Mouse (Mus musculus): Measurements from ENCODE around the gene Ptgr2. TPM values are rescaled to one million over a fixed set of nuclear protein-coding genes. Genes with fewer than 3 reads are reported as not detected.
A peak's percentile ranks its signal among the peaks of the same experiment; 100 is the strongest.

Ptgr2 gene
- polyA plus RNA-seq, 1 experiment from 2014 or later = 13.0 TPM

DNA sequence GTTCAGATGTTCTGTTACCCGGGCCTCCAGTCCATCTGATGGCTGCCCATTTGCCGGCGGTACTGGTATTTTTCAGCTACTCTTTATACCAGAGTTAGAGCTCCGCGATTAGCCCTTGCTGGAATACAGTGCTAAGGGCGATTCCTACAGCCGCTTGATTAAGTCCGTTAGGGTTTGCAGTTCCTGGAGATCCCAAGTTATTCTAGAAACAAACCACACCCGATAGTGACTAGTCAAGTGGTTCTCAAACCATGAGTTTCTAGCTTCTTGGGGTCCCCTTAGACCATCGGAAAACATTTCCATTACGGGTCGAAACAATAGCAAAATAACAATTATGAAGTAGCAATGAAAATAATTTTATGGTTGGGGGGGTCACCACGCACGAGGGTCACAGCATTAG lies 641 bp upstream of the Ptgr2 start:
- Histone ChIP-seq H3K4me2 (ENCODE audit: low read length) (peak overlapping the region; percentile 68), H3K27me3 (replicated peaks; ENCODE audit: control insufficient read depth, insufficient read depth, low read length) (no peaks in the 10 kb centered on the region), H3K27ac (ENCODE audit: low read depth, low read length) (no peak overlapping the region), H3K36me3 (ENCODE audit: control insufficient read depth, insufficient read depth, low read length) (no peaks in the 10 kb centered on the region), H3K9me3 (replicated peaks; ENCODE audit: control insufficient read depth, low read length) (no peaks in the 10 kb centered on the region), H3K9ac (ENCODE audit: low read length) (no peak overlapping the region; the same call in 1 of the 2 replicates), H3K4me1 (ENCODE audit: control insufficient read depth, insufficient read depth, low read length) (peaks cover 9% of the 10 kb centered on the region), H3K4me3 (ENCODE audit: low read depth, low read length) (no peak overlapping the region)
- DNase-seq (ENCODE audit: low spot score) = no peak
- 78% methylated on average over 14 of the region's 14 CpGs for WGBS
- ATAC-seq = no peak

DNA sequence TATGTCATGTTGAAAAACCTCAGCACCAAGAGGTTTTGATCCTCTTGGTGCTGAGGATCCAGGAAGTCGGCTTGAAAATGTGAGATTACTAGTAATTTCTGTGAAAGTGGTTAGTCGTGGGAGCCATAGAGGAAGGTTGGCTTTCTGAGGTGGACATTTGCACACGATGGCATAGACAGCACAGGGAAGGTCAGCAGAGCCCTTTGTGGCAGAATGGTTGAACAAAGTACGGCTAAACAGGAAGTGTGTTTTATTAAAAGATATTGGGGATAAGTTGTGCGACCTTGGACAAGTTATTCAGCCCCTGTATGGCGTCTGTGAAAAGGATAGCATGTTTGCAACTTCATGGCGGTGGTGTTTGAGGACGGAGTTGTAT lies 549 bp downstream of the Ptgr2 start:
- Histone ChIP-seq H3K9me3 (replicated peaks; ENCODE audit: control insufficient read depth, low read length) (no peaks in the 10 kb centered on the region), H3K27ac (ENCODE audit: low read depth, low read length) (no peak overlapping the region), H3K4me1 (ENCODE audit: control insufficient read depth, insufficient read depth, low read length) (peaks cover 9% of the 10 kb centered on the region), H3K4me2 (ENCODE audit: low read length) (peak overlapping the region; percentile 68), H3K9ac (ENCODE audit: low read length) (peak overlapping the region; percentile 55), H3K27me3 (replicated peaks; ENCODE audit: control insufficient read depth, insufficient read depth, low read length) (no peaks in the 10 kb centered on the region), H3K36me3 (ENCODE audit: control insufficient read depth, insufficient read depth, low read length) (no peaks in the 10 kb centered on the region), H3K4me3 (ENCODE audit: low read depth, low read length) (peak overlapping the region; percentile 45)
- no peak for DNase-seq (ENCODE audit: low spot score)
- ATAC-seq = 0 out of 2 replicates have a peak, but pooled peaks have one; percentile 5
- WGBS = 38% methylated on average over 8 of the region's 8 CpGs

DNA sequence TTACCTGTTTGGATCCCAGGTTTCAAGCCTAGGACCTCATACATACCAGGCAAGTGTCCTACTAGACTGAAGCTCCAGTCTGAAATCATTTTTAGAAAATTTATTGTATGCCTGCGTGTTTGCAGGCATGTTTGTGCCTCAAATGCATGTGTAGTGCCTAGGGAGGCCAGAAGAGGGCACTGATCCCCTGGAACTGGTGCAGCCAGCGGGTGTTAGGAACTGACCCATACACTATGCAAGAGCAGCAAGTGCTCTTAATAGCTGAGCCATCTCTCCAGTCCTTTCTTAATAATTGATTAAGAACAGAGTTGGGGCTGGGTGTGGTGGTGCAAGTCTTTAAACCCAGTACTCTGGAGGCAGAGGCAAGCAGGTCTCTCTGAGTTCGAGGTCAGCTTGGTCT lies 3.4 kb downstream of the Ptgr2 start:
- H3K9me3 ChIP-seq (replicated peaks; ENCODE audit: control insufficient read depth, low read length) = no peaks in the 10 kb centered on the region
- DNase-seq (ENCODE audit: low spot score) (no peak), ATAC-seq (no peak)
- H3K4me3 ChIP-seq (ENCODE audit: low read depth, low read length) = no peak overlapping the region
- 55% methylated on average over 3 of the region's 3 CpGs for WGBS
- no peak overlapping the region for H3K4me2 ChIP-seq (ENCODE audit: low read length)
- H3K9ac ChIP-seq (ENCODE audit: low read length) = no peak overlapping the region
- H3K27me3 ChIP-seq (replicated peaks; ENCODE audit: control insufficient read depth, insufficient read depth, low read length) = no peaks in the 10 kb centered on the region
- H3K4me1 ChIP-seq (ENCODE audit: control insufficient read depth, insufficient read depth, low read length) = peaks cover 9% of the 10 kb centered on the region
- H3K27ac ChIP-seq (ENCODE audit: low read depth, low read length) = no peak overlapping the region
- H3K36me3 ChIP-seq (ENCODE audit: control insufficient read depth, insufficient read depth, low read length) = peaks cover under 1% of the 10 kb centered on the region; the same call in 1 of the 2 replicates

DNA sequence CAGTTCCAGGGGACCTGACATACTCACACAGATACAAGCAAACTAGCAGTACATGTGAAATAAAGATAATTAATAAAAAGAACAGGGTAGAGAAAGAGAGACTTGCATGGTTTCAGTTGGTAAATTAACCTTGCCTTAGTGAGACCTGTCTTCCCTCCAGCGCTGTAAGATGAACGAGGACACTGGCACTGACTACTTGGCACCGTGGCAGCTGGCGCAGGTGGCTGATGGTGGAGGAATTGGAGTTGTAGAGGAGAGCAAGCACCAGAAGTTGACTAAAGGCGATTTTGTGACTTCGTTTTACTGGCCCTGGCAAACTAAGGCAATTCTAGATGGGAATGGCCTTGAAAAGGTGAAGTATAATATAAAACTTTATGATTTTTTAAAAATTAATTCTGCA lies 12.8 kb downstream of the Ptgr2 start:
- 92% methylated on average over 6 of the region's 6 CpGs for WGBS
- DNase-seq (ENCODE audit: low spot score) (no peak), ATAC-seq (no peak)
- no peak overlapping the region for H3K9ac ChIP-seq (ENCODE audit: low read length)
- no peak overlapping the region for H3K4me3 ChIP-seq (ENCODE audit: low read depth, low read length)
- no peak overlapping the region for H3K4me2 ChIP-seq (ENCODE audit: low read length)
- no peaks in the 10 kb centered on the region for H3K4me1 ChIP-seq (ENCODE audit: control insufficient read depth, insufficient read depth, low read length)
- peaks cover 20% of the 10 kb centered on the region; the same call in 1 of the 2 replicates for H3K36me3 ChIP-seq (ENCODE audit: control insufficient read depth, insufficient read depth, low read length)
- H3K9me3 ChIP-seq (replicated peaks; ENCODE audit: control insufficient read depth, low read length) = no peaks in the 10 kb centered on the region
- no peak overlapping the region for H3K27ac ChIP-seq (ENCODE audit: low read depth, low read length)
- H3K27me3 ChIP-seq (replicated peaks; ENCODE audit: control insufficient read depth, insufficient read depth, low read length) = no peaks in the 10 kb centered on the region

DNA sequence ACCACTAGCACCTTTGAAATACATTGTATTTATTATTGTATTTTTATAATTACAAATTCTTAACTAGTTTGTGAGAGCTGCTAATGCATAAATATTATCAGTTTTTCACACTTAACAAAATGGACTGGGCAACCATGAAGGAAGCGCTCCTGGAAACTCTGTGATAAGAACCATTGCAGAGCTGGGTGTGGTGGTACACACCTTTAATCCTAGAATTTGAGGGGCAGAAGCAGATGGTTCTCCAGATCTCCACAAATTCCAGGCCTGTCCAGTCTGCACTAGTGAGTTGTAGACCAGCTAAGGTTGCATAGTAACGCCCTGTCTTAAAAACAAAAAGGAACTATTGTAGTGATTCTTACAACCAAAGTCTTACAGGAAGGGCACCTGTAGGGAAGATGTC lies 14.2 kb downstream of the Ptgr2 start:
- no peak overlapping the region for H3K27ac ChIP-seq (ENCODE audit: low read depth, low read length)
- WGBS = 99% methylated on average over 2 of the region's 2 CpGs
- DNase-seq (ENCODE audit: low spot score) (no peak), ATAC-seq (no peak)
- no peaks in the 10 kb centered on the region for H3K4me1 ChIP-seq (ENCODE audit: control insufficient read depth, insufficient read depth, low read length)
- H3K9ac ChIP-seq (ENCODE audit: low read length) = no peak overlapping the region
- no peak overlapping the region for H3K4me3 ChIP-seq (ENCODE audit: low read depth, low read length)
- H3K9me3 ChIP-seq (replicated peaks; ENCODE audit: control insufficient read depth, low read length) = no peaks in the 10 kb centered on the region
- peaks cover 15% of the 10 kb centered on the region; the same call in 1 of the 2 replicates for H3K36me3 ChIP-seq (ENCODE audit: control insufficient read depth, insufficient read depth, low read length)
- no peak overlapping the region for H3K4me2 ChIP-seq (ENCODE audit: low read length)
- H3K27me3 ChIP-seq (replicated peaks; ENCODE audit: control insufficient read depth, insufficient read depth, low read length) = no peaks in the 10 kb centered on the region

DNA sequence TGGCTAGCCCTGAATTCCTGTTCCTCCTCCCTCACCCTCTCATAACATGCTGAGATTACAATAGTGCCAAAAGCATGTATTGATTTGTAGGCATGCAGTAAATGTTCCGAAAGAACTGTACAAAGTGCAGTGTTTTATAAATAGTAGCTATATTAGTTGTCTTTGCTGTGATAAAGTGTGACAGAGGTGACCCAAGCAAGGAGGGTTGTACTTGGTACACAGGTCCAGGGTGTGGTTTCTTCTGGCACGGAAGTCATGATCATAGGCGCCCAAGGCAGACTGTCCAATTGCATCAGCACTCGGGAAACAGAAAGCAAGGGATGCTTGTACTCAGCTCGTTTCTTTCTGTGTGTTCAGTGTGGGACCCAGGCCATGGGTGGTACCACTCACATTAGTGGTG lies 19.1 kb downstream of the Ptgr2 start:
- Histone ChIP-seq H3K4me3 (ENCODE audit: low read depth, low read length) (no peak overlapping the region), H3K27me3 (replicated peaks; ENCODE audit: control insufficient read depth, insufficient read depth, low read length) (no peaks in the 10 kb centered on the region)

DNA sequence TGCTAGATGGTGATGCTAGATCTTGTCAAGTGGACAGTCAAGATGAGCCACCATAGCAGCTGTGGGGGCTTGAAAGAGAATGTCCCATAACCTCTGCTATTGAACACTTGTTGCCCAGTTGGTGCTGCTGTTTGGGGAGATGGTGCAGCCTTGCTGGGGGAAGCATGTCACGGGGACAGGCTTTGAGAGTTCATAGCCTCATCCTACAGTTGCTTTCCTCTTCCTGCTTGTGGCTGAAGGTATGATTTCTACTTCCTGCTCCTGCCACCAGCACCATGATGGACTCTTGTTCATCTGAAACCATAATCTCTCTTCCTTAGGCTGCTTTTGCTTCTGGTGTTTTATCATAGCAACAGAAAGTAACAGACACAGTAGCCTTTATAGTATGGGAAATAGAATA lies 19.5 kb downstream of the Ptgr2 start:
- H3K4me2 ChIP-seq (ENCODE audit: low read length) = no peak overlapping the region
- no peaks in the 10 kb centered on the region for H3K9me3 ChIP-seq (replicated peaks; ENCODE audit: control insufficient read depth, low read length)
- H3K27me3 ChIP-seq (replicated peaks; ENCODE audit: control insufficient read depth, insufficient read depth, low read length) = no peaks in the 10 kb centered on the region
- no peak for ATAC-seq
- no peaks in the 10 kb centered on the region for H3K4me1 ChIP-seq (ENCODE audit: control insufficient read depth, insufficient read depth, low read length)
- H3K27ac ChIP-seq (ENCODE audit: low read depth, low read length) = no peak overlapping the region
- 79% methylated on average over 1 of the region's 1 CpGs for WGBS
- DNase-seq (ENCODE audit: low spot score) = no peak
- no peak overlapping the region for H3K4me3 ChIP-seq (ENCODE audit: low read depth, low read length)
- H3K9ac ChIP-seq (ENCODE audit: low read length) = no peak overlapping the region
- H3K36me3 ChIP-seq (ENCODE audit: control insufficient read depth, insufficient read depth, low read length) = 0 out of 2 replicates have a peak, but pooled peaks cover 12% of the 10 kb centered on the region

More for the DNA sequence above, 19.1 kb downstream of the Ptgr2 start:
- no peaks in the 10 kb centered on the region for H3K4me1 ChIP-seq (ENCODE audit: control insufficient read depth, insufficient read depth, low read length)
- no peaks in the 10 kb centered on the region for H3K9me3 ChIP-seq (replicated peaks; ENCODE audit: control insufficient read depth, low read length)
- WGBS = 91% methylated on average over 5 of the region's 5 CpGs
- no peak overlapping the region for H3K9ac ChIP-seq (ENCODE audit: low read length)
- H3K27ac ChIP-seq (ENCODE audit: low read depth, low read length) = no peak overlapping the region
- H3K36me3 ChIP-seq (ENCODE audit: control insufficient read depth, insufficient read depth, low read length) = 0 out of 2 replicates have a peak, but pooled peaks cover 12% of the 10 kb centered on the region
- no peak for DNase-seq (ENCODE audit: low spot score)
- no peak overlapping the region for H3K4me2 ChIP-seq (ENCODE audit: low read length)
- ATAC-seq = no peak

DNA sequence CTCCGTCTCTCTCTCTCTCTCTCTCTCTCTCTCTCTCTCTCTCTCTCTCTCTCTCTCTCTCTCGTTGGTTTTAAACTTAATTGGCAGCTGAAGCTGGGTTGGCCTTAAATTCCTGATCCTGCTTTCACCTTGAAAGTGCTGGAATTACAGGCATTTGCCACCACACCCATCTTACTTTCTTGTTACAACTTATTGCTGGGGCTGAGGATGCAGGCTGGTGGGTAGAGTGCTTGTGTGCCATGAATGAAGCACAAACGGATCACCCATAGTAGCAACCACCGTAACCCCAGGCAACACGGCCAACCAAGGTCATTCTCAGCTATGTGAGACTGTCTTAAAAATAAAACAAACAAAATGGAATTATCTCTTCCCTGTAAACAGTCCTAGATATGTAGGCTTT lies 26.3 kb downstream of the Ptgr2 start:
- H3K36me3 ChIP-seq (ENCODE audit: control insufficient read depth, insufficient read depth, low read length) = 0 out of 2 replicates have a peak, but pooled peaks cover 4% of the 10 kb centered on the region
- 87% methylated on average over 3 of the region's 5 CpGs for WGBS
- H3K4me3 ChIP-seq (ENCODE audit: low read depth, low read length) = no peak overlapping the region
- no peak overlapping the region for H3K27ac ChIP-seq (ENCODE audit: low read depth, low read length)
- no peaks in the 10 kb centered on the region for H3K27me3 ChIP-seq (replicated peaks; ENCODE audit: control insufficient read depth, insufficient read depth, low read length)
- no peak overlapping the region for H3K4me2 ChIP-seq (ENCODE audit: low read length)
- DNase-seq (ENCODE audit: low spot score) (no peak), ATAC-seq (no peak)
- no peaks in the 10 kb centered on the region for H3K9me3 ChIP-seq (replicated peaks; ENCODE audit: control insufficient read depth, low read length)
- 0 out of 2 replicates have a peak, but pooled peaks cover 6% of the 10 kb centered on the region for H3K4me1 ChIP-seq (ENCODE audit: control insufficient read depth, insufficient read depth, low read length)
- H3K9ac ChIP-seq (ENCODE audit: low read length) = no peak overlapping the region

DNA sequence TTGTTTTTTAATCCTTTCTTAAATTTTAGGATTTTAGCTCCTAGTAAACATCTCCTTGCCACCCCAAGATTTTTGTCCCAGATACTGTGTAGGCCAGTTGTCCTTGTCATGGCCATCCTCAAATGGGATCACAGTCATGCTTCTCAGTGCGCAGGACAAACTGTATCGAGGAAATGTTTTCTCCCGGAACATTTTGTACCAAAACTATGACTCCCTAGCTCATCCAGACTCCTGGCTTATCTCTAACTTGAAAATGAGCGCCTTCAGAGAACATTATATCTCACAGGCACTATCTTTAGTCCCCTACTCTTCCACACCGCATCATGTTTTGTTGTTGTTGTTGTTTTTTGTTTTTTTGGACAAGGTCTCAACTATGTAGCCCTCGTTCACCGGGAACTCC lies 31.0 kb downstream of the Ptgr2 start:
- WGBS = 46% methylated on average over 7 of the region's 7 CpGs
- ATAC-seq = 0 out of 2 replicates have a peak, but pooled peaks have one; percentile 2
- no peaks in the 10 kb centered on the region for H3K27me3 ChIP-seq (replicated peaks; ENCODE audit: control insufficient read depth, insufficient read depth, low read length)

More for the DNA sequence above, 31.0 kb downstream of the Ptgr2 start:
- DNase-seq (ENCODE audit: low spot score) = no peak
- Histone ChIP-seq H3K4me1 (ENCODE audit: control insufficient read depth, insufficient read depth, low read length) (peaks cover 12% of the 10 kb centered on the region), H3K27ac (ENCODE audit: low read depth, low read length) (no peak overlapping the region), H3K4me2 (ENCODE audit: low read length) (peak overlapping the region; percentile 89), H3K4me3 (ENCODE audit: low read depth, low read length) (peak overlapping the region; percentile 98), H3K36me3 (ENCODE audit: control insufficient read depth, insufficient read depth, low read length) (no peaks in the 10 kb centered on the region), H3K9me3 (replicated peaks; ENCODE audit: control insufficient read depth, low read length) (no peaks in the 10 kb centered on the region), H3K9ac (ENCODE audit: low read length) (peak overlapping the region; percentile 97)
